Mouse (Mus musculus) hindbrain, embryonic 16.5 days (tissue): Measurements from ENCODE around the gene Atpif1. TPM values are rescaled to one million over a fixed set of nuclear protein-coding genes. Genes with fewer than 3 reads are reported as not detected.

Experiments
- ATAC-seq: fragments of 200-750 bp; cut with Nextera tagmentation; 2 replicates; pipeline ENCODE4 v1.8.0; 2017; ENCODE audit warnings: moderate TSS enrichment, moderate library complexity
- H3K27ac ChIP-seq: fragments of 300-500 bp; sonication (generic); 2 replicates; pipeline ENCODE4 v1.5.1; 2014; ENCODE audit warnings: low read depth, mild to moderate bottlenecking, control low read depth, low read length, moderate library complexity
- H3K27me3 ChIP-seq: fragments of 300-500 bp; sonication (generic); replicated peaks from 2 replicates; pipeline ENCODE4 v1.6.1; 2014; ENCODE audit warnings: low read length; ENCODE audit not compliant: control insufficient read depth, insufficient read depth
- H3K36me3 ChIP-seq: fragments of 300-500 bp; sonication (generic); 2 replicates; pipeline ENCODE4 v1.6.1; 2014; ENCODE audit warnings: mild to moderate bottlenecking, low read length, moderate library complexity, mixed read lengths; ENCODE audit not compliant: control insufficient read depth, insufficient read depth
- H3K4me1 ChIP-seq: fragments of 300-500 bp; sonication (generic); 2 replicates; pipeline ENCODE4 v1.6.1; 2014; ENCODE audit warnings: low read depth, low read length; ENCODE audit not compliant: control insufficient read depth, insufficient read depth
- H3K4me2 ChIP-seq: fragments of 300-500 bp; sonication (generic); 2 replicates; pipeline ENCODE4 v1.6.1; 2014; ENCODE audit warnings: mild to moderate bottlenecking, low read length, control low read depth, moderate library complexity
- H3K4me3 ChIP-seq: fragments of 300-500 bp; sonication (generic); 2 replicates; pipeline ENCODE4 v1.5.1; 2014; ENCODE audit warnings: mild to moderate bottlenecking, low read length, control low read depth, moderate library complexity
- H3K9ac ChIP-seq: fragments of 300-500 bp; sonication (generic); 2 replicates; pipeline ENCODE4 v1.6.1; 2014; ENCODE audit warnings: low read depth, mild to moderate bottlenecking, control low read depth, low read length, moderate library complexity
- H3K9me3 ChIP-seq: fragments of 300-500 bp; sonication (generic); 2 replicates; pipeline ENCODE4 v1.6.1; 2014; ENCODE audit warnings: mild to moderate bottlenecking, low read length, moderate library complexity; ENCODE audit not compliant: control insufficient read depth
- WGBS: fragments of 180-500 bp; shearing (Covaris S2); extraction: QIAGEN DNeasy Blood & Tissue Kit; methylation state at CpG from one replicate; pipeline ENCODE4 v1.1.7; 2014; 5-methylcytosine and 5-hydroxymethylcytosine counted together
- polyA plus RNA-seq: library from polyadenylated mRNA; unstranded; fragments of >200 nt; fragmentation: Nextera tagmentation; extraction: Ambion mirVana; gene quantifications from 2 replicates; pipeline ENCODE4 v1.2.1, GENCODE M21; 2015

The Atpif1 gene
- polyA plus RNA-seq, 1 experiment from 2014 or later = 1,329 TPM

DNA sequence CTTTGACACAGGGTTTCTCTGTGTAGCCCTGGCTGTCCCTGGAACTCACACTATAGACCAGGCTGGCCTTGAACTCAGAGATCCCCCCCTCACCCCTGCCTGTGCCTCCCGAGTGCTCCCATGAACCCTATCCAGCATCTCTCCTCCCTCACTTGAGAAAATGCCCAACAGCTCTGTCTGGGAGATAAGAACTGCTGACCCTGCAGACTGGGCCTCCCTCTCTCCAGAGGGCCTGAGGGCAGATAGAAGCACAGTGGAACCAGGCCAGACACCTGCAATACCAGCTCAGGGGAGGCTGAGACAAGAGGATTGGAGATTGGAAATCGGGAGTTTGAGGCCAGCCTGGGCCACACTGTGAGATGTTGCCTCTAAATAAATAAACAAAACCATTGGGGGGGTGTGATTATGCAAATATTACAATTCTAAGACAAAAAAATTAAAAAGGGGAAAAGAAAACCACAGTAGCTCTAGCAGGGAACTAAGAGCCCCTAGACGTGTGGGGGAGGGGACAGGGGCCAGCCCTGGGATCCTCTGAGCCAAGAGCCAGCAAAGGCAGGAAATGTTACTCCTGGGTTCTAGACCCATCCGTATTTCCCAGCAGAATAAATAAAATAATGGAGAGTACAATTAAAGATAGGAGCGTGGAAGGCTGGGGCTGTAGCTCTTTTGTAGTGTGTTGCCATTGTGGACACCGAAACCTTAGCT lies 28.3 kb downstream of the Atpif1 start:
- no peaks in the 10 kb centered on the region for H3K9me3 ChIP-seq
- H3K4me1 ChIP-seq = peaks cover 6% of the 10 kb centered on the region
- no peak overlapping the region for H3K9ac ChIP-seq
- no peak overlapping the region for H3K27ac ChIP-seq
- H3K4me3 ChIP-seq = no peak overlapping the region
- 66% methylated on average over 6 of the region's 6 CpGs for WGBS
- no peaks in the 10 kb centered on the region for H3K36me3 ChIP-seq
- H3K4me2 ChIP-seq = no peak overlapping the region
- no peaks in the 10 kb centered on the region for H3K27me3 ChIP-seq
- ATAC-seq = no peak

DNA sequence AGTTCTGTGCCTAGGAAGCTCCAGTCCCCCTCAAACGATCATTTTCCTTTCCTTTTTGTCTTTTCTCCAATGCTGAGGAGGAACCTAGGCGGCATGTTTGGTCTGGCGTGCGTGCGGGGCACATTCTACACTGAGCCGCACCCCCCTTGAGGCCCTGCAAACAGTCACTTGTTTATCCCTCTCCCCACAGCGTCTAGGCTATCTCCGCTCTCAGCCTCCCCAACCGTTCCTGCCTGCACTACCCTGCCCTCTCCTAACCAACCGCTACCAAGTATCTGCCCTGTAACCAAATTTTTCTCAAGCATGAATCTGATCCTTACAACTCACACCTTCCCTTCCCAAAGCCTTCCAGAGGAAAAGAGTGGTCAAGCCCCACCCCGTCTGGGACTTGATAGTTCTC lies 30.1 kb downstream of the Atpif1 start:
- H3K27ac ChIP-seq = no peak overlapping the region
- no peak overlapping the region for H3K4me3 ChIP-seq
- no peaks in the 10 kb centered on the region for H3K27me3 ChIP-seq
- peaks cover 3% of the 10 kb centered on the region; the same call in 1 of the 2 replicates for H3K36me3 ChIP-seq
- H3K9me3 ChIP-seq = no peaks in the 10 kb centered on the region
- no peaks in the 10 kb centered on the region; the same call in 1 of the 2 replicates for H3K4me1 ChIP-seq
- no peak for ATAC-seq
- WGBS = 85% methylated on average over 11 of the region's 11 CpGs
- H3K9ac ChIP-seq = no peak overlapping the region
- no peak overlapping the region for H3K4me2 ChIP-seq

DNA sequence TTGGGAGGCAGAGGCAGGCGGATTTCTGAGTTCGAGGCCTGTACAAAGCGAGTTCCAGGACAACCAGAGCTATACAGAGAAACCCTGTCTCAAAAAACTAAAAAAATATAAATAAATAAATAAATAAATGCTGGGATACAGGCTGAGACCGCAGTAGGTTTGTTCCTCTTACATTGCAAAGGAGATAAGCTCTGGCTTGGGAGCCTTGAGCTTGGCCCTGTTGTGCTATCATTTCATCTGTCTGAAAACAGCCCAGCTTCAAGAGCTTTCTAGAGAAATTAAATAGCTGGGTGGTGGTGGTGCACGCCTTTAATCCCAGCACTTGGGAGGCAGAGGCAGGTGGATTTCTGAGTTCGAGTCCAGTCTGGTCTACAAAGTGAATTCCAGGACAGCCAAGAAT lies 31.8 kb downstream of the Atpif1 start:
- Histone ChIP-seq H3K4me3 (no peak overlapping the region), H3K36me3 (peaks cover 3% of the 10 kb centered on the region; the same call in 1 of the 2 replicates), H3K9ac (no peak overlapping the region), H3K27ac (no peak overlapping the region), H3K4me1 (no peaks in the 10 kb centered on the region), H3K4me2 (no peak overlapping the region), H3K9me3 (no peaks in the 10 kb centered on the region), H3K27me3 (no peaks in the 10 kb centered on the region)
- 97% methylated on average over 6 of the region's 6 CpGs for WGBS
- ATAC-seq = no peak

DNA sequence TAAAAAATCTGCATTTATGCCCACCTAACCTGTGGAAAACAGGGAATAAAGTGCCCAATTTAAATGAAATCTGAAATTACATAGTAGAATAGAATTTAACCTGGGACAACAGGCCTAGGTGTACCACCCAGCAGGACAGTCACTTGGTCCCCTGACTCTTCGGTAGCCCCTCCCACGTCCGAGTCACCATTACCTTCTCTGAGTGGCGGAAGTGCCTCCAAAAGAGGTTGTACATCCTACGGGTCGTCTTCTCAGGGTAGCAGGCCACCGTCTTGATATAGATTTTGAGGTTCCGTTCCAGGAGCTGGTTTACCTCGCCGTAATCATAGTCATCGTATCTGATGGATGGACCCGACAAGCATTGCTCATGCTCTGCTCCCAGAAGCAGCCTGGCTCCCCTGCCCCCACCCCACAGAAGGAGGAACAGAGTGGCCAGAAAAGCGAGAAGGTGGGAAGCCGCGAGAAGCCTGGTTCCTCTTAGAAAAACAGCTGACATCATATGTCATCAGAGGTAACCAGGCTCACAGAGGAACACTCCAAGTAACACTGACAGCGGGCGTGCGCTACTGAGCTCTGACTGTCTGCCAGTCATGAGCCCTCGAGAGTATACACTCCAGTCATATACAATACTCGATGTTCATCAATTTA lies 39.1 kb downstream of the Atpif1 start:
- Histone ChIP-seq H3K27ac (no peak overlapping the region), H3K4me1 (no peaks in the 10 kb centered on the region; the same call in 1 of the 2 replicates), H3K4me2 (no peak overlapping the region), H3K27me3 (no peaks in the 10 kb centered on the region), H3K36me3 (peaks cover 3% of the 10 kb centered on the region), H3K9me3 (no peaks in the 10 kb centered on the region), H3K4me3 (no peak overlapping the region), H3K9ac (no peak overlapping the region)
- ATAC-seq = no peak
- WGBS = 88% methylated on average over 20 of the region's 20 CpGs

DNA sequence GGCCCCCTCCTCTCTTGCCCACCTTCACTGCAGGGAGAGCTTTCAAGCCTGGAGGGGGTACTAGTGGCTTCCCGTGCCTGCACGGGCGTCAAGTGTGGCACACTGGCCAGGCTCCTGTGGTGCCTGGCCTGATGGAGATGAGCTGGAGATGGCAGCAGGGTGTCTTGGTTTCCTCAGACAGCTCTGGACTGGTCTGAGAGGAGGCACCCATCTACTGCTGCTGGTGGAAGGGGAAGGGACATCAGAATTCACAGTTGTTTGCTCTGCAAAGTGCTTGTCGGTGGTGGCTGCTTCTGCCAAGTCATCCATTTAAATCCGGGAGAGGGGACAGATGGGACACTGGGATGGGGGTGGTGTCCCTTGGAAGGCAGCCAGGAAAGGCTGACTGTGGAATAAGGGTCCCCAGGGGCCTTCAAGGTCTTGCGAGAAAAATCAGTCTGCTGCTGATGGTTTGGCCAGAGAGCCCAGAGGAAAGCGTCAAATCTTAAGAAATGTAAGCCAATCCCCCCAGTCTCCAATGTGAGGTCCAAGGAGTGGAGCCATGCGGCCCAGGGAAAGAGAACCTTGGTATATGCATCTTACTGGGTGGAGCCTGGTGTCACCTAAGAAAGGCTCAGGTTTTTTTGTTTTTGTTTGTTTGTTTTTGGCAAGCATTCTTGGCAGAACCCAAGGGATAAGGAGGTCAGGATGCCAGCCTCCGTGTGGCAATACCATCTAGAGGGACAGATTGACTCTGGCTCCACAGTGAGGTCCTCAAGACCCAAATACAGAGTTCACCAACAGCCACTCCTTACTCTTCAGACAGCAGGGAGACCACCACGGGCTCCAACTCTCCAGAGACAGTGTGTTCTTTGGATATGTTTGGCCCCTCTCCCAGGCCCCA lies 41.0 kb downstream of the Atpif1 start:
- no peaks in the 10 kb centered on the region for H3K9me3 ChIP-seq
- no peak for ATAC-seq
- no peak overlapping the region for H3K9ac ChIP-seq
- H3K4me2 ChIP-seq = no peak overlapping the region
- H3K27me3 ChIP-seq = no peaks in the 10 kb centered on the region
- H3K36me3 ChIP-seq = no peaks in the 10 kb centered on the region; the same call in none of the 2 replicates
- no peak overlapping the region for H3K27ac ChIP-seq
- H3K4me1 ChIP-seq = no peaks in the 10 kb centered on the region; the same call in 1 of the 2 replicates
- no peak overlapping the region for H3K4me3 ChIP-seq
- WGBS = 50% methylated on average over 10 of the region's 10 CpGs

DNA sequence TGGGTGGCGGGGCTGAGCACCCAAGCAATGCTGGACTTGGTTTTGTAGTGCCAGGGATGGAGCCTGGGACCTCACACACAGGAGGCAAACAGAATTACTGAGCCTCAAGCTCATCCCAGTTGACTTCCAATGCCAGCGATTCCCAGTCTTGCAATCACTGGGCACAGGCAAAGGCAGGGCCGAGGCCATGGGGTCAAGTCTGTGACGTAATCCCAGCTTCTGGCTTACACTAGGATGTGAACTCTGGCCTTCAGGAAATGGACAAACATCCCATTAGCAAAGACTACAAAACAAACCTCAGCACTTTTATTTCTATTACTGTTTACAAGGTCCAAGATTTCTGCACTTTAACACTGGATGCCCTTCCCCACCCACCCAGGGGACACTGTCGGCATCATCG lies 41.7 kb downstream of the Atpif1 start:
- no peak overlapping the region for H3K4me3 ChIP-seq
- no peaks in the 10 kb centered on the region; the same call in 1 of the 2 replicates for H3K36me3 ChIP-seq
- WGBS = 79% methylated on average over 6 of the region's 6 CpGs
- H3K9me3 ChIP-seq = no peaks in the 10 kb centered on the region
- H3K27me3 ChIP-seq = no peaks in the 10 kb centered on the region
- no peaks in the 10 kb centered on the region; the same call in 1 of the 2 replicates for H3K4me1 ChIP-seq
- no peak for ATAC-seq
- H3K9ac ChIP-seq = no peak overlapping the region
- H3K27ac ChIP-seq = no peak overlapping the region
- H3K4me2 ChIP-seq = no peak overlapping the region

DNA sequence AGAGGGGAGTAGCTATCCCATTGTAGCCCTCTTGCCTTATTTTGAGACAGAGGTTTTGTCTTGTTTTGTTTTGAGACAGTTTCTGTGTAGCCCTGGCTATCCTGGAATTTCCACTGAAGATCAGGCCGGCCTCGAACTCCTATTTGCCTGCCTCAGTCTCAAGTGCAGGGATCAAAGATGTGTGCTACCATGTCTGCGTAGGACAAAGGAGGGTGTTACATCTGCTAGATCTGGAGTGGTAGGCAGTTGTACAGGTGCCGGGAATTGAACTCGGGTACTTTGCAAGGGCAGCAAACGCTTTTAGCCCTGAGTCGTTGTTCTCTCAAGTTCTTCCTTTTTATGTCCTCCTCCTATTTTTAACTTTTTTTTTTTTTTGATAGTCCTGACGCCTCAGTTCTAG lies 42.4 kb downstream of the Atpif1 start:
- Histone ChIP-seq H3K9ac (no peak overlapping the region), H3K4me2 (no peak overlapping the region), H3K4me3 (no peak overlapping the region), H3K4me1 (no peaks in the 10 kb centered on the region; the same call in 1 of the 2 replicates), H3K36me3 (no peaks in the 10 kb centered on the region; the same call in 1 of the 2 replicates), H3K27ac (no peak overlapping the region), H3K27me3 (no peaks in the 10 kb centered on the region), H3K9me3 (no peaks in the 10 kb centered on the region)
- no peak for ATAC-seq
- WGBS = 94% methylated on average over 8 of the region's 8 CpGs

DNA sequence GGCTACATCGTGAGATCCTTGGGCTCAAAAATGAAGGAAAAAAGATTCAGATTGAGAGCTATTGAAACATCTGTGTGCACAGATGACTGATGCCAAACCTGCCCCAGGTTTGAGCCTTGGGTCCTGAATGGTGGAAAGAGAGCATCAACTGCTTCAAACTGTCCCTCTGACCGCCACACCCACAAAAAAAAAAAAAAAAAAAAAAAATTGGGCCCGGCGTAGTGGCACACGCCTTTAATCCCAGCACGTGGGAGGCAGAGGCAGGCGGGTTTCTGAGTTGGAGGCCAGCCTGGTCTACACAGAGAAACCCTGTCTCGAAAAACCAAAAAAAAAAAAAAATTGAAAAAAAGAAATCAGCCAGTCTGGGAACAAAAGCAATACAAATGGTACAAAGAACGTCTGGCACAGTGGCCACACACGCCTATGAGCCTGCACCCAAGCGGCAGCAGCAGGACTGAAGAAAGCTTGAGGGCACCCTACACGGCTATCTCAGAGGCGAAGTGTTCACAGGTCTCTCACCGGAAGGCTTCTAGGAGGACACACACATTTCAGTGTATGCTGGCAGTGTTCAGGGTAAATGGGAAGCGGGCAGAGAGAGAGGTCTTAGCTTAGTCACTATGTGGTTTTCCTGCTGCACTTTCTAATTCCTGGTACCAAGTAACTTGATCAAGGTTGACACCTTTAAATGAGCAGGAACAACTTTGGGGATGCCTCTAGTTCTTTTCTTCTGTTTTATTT lies 43.0 kb downstream of the Atpif1 start:
- H3K4me3 ChIP-seq = no peak overlapping the region
- no peak overlapping the region for H3K27ac ChIP-seq
- H3K4me2 ChIP-seq = no peak overlapping the region
- no peaks in the 10 kb centered on the region for H3K27me3 ChIP-seq
- WGBS = 90% methylated on average over 15 of the region's 15 CpGs
- no peaks in the 10 kb centered on the region for H3K9me3 ChIP-seq
- H3K4me1 ChIP-seq = no peaks in the 10 kb centered on the region; the same call in 1 of the 2 replicates
- no peaks in the 10 kb centered on the region; the same call in 1 of the 2 replicates for H3K36me3 ChIP-seq
- ATAC-seq = no peak
- H3K9ac ChIP-seq = no peak overlapping the region
